Mouse (Mus musculus): ENCODE data around the gene Tmigd3. TPM values are rescaled to one million over a fixed set of nuclear protein-coding genes. Genes with fewer than 3 reads are reported as not detected.

The Tmigd3 gene
- total RNA-seq, 1 experiment from 2014 or later: not detected

GRCm38 (mm10) chr3:105933926-105934325 lies 63.2 kb downstream of the Tmigd3 start:
- DNase-seq: no peak

DNA sequence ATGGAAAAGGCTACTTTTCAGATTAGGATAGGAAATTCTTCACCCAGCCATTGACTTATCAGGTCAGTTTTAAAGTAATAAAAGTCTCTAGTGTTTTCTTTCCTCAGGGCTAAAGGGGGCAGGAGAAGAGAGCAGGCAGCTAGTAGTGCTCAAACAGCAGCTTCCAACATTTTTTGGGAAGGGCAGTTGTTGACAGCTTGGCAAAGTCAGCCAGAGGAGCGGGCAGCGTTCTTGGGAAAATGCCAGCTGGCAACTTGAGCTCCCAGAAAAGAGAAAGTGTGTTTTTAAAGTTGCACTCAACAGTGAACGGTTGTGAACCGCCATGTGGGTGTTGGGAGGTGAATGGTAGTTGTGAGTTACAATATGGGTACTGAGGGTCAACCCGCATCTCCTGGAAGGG lies 64.3 kb downstream of the Tmigd3 start:
- DNase-seq: peak; percentile 78

GRCm38 (mm10) chr3:105936111-105936510 lies 65.4 kb downstream of the Tmigd3 start:
- no peak for DNase-seq

- DNase-seq: no peak
Measured at GRCm38 (mm10) chr3:105951348-105951747, 80.6 kb downstream of the Tmigd3 start.

DNA sequence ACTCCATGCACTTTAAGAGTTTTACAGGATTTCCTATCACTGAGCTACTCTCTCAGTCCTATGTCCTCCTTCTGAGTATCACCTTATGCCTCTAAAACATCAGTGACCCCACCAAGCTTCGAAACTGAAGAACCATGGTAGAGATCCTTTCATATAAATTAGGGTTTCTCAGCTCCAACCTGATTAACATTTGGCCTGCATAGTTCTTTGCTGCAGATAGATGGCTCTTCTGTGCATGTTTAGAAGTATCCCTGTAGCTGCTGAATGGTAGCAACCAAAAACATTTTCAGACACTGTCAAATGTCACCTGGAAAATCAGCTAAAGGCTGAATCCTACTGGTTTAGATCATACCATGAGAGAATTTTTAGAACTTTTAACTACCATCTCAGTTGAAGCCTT lies 86.5 kb downstream of the Tmigd3 start:
- DNase-seq: no peak

DNA sequence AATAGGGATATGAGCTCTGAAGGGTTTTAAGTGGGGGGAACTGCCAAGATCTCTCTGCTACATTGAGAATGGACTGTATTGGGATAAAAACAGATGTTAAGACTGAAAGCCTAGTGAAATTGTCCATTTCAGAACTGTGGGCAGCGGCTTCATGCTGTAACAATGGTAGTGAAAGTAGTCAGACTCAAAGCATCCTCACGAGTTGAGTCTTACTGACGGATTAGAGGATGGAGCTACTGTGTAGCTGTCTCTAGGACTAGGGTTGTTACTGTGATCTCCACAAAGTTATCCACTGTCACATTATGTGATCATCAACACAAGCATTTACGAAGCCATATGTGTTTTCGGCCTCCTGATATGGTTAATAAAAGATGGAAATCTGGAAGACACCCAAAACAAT lies 87.5 kb downstream of the Tmigd3 start:
- no peak for DNase-seq

- DNase-seq: peak; percentile 97
Measured at GRCm38 (mm10) chr3:105958974-105959580, 88.4 kb downstream of the Tmigd3 start, which contains the start of gene Wdr77. Wdr77 (plus strand) TSS chr3:105959369.

GRCm38 (mm10) chr3:105959585-105959984 lies 88.9 kb downstream of the Tmigd3 start:
- peak; percentile 63 for DNase-seq

GRCm38 (mm10) chr3:105959999-105960398 lies 89.3 kb downstream of the Tmigd3 start, which contains the start of gene Atp5f1:
Atp5f1 (minus strand) TSS chr3:105960099.
- DNase-seq: no peak

GRCm38 (mm10) chr3:105960700-105961099 lies 90.0 kb downstream of the Tmigd3 start:
- DNase-seq: no peak

- DNase-seq: no peak
Measured at GRCm38 (mm10) chr3:105971831-105972446, 101.2 kb downstream of the Tmigd3 start.

DNA sequence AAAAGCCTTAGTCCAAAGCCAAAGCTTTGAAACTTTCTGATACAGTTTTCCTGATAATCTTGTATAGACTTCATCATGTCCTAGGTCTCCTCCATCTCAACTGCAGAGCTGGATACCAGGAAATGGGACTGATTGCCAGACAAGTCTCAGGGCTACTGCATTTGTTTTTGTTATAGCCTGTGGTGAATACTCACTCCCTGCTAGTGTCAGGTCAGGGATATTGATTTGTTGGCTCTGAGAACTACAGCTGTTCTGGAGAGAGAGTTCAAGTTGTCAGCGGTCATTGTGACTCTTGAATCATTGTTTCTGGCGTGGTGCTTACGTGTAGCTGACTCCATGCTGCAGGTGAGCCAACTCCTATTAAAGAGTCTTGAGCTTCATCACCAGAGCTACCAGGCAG lies 102.7 kb downstream of the Tmigd3 start, which contains the start of gene Ovgp1:
Ovgp1 (plus strand) TSS at position 301 of the 400 bp plus-strand sequence.
- DNase-seq: no peak

Other genes starting within 250 kb of the Tmigd3 start
- 17.4 and 17.6 TPM in 2 replicates for gene Ddx20, start 183.3 kb upstream of the Tmigd3 start, total RNA-seq (2021)
- 4.8 and 5.1 TPM in 2 replicates for gene Inka2, start 166.3 kb upstream of the Tmigd3 start, total RNA-seq (2021)
- 184 and 206 TPM in 2 replicates for gene Rap1a, start 69.6 kb upstream of the Tmigd3 start, total RNA-seq (2021)
- gene Adora3, start within 50 bp of the Tmigd3 start, total RNA-seq (2021): 0.33 TPM in 1 of 2 replicates, not detected in the other
- gene I830077J02Rik, start 61.8 kb downstream of the Tmigd3 start, total RNA-seq (2021): 1.5 and 1.9 TPM in 2 replicates
- 62.1 and 76.4 TPM in 2 replicates for gene Wdr77, start 88.5 kb downstream of the Tmigd3 start, total RNA-seq (2021)
- gene Atp5f1, start 89.2 kb downstream of the Tmigd3 start, total RNA-seq (2021): 478 and 481 TPM in 2 replicates
- 0.82 and 1.1 TPM in 2 replicates for gene Ovgp1, start 102.8 kb downstream of the Tmigd3 start, total RNA-seq (2021)
- gene Pifo, start 143.7 kb downstream of the Tmigd3 start, total RNA-seq (2021): not detected in 2 replicates
- 0.38 TPM in 1 of 2 replicates, not detected in the other for gene Chil5, start 161.9 kb downstream of the Tmigd3 start, total RNA-seq (2021)
- not detected in 2 replicates for gene Chia1, start 242.3 kb downstream of the Tmigd3 start, total RNA-seq (2021)

Measured in adrenal gland, postnatal 14 days (tissue).